Mouse (Mus musculus) embryo, embryonic 10.5 days (tissue): ENCODE measurements around the gene Ercc1.

Experiments used
- DNase-seq: peaks from one replicate; pipeline ENCODE4 v3.0.0-alpha.2; 2015; ENCODE audit warnings: low spot score

Ercc1 gene

DNA sequence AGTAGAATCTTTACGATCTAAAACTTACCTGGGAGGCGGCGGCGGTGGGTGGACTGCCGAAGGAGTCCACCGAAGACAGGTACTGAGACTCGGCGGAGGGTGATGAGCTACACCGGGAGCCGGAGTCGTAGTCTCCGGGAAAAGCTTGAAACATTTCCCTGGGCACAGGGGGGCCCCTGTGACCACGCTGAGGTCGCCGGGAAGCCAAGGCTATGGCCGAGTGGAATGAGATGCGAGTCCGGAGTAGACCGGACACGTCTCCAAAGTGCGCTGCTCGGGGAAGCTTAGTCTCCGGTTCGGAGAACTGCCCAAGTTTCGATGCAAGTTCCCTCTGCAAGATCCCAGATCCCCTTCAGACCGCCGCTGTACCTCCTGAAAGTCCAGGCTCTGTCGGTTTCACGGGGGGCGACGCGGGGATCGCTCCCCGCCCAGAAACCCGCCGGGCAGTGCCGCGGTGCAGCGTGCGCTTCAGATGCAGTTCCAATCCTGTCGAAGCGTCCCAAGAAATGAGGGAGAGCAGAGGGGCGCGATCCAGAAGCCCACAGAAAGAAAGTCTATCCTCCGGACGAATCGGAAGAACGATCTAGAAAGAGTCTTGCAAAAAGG is 35.2 kb upstream of the Ercc1 start:
- DNase-seq, result no peak

- peak; percentile 97 for DNase-seq
Observed at GRCm38 (mm10) chr7:19309884-19310641, 34.5 kb upstream of the Ercc1 start, which contains the start of gene Fosb. Gene Fosb, minus strand, starts transcription at chr7:19310051.

DNA sequence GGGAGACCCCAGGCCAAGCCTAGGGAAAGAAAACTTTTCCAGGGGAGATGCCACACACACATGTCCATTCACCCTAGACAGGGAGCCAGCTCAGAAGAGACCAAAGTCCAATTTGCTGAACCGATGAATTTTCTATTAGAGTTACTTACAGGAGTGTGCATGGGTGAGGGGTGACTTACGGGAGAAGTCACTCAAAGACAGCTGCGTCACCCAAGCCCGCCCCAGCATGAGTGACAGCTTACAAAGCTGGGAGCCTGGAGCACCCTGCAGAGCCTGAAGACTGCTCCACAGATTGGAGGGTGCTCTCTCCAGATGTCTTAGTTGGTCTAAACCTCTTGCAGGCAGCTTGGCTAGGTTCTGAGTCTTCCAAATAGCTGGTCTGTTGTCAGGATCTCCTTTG is 32.6 kb upstream of the Ercc1 start:
- DNase-seq, result no peak

DNA sequence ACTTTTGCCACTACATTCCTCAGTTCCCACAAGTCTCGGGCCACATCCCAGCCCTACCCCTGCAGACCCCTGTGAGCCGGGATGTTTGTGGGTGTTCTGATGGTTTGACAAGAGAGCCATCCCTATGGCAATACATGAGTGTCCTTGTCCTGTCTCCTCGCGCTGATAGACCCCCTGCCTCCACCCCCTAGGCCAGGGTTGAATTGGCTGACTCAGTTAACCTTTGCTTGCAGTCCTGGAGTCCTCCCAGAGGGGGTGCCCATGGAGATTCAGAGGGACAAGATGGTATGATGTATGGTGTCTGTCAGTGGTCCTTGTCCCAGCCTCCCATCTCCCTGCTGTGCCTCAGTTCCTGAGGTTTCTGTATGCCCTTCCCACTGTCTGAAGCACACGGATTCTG is 30.5 kb upstream of the Ercc1 start:
- no peak for DNase-seq

DNA sequence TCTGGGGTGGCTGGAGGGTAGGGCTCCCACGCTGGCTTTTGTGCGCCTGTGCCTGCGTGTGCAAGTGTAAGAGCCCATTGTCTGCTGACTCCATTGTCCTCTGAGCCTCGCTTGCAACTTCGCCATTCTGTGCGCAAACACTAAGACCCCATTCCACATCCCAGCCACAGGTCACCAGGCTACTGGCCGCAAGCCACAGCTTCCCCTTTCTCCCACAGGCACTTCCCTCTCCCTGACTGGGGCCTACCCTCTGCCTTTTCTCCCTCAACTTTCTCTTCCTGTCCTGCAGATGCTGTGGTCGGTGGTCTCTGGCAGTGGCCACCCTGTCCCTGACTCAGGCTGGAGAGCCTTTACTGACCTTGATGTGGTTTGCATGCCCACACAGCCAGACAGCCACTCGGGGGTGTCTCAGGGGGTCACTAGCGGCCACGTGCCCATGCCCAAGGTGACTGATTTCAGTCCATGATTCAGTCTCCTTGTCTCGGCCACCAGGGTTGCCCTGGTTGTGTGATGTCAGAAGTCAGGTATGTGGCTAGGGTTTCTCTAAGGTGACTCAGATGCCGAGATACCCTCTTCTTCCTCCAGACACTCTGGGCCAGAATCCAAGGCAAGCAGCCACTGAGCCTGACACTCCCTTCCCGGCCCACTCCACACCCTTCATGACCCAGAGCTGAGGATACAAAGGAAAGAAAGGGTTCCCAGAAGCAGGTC is 28.0 kb upstream of the Ercc1 start:
- no peak for DNase-seq

GRCm38 (mm10) chr7:19318201-19318600 is 26.4 kb upstream of the Ercc1 start:
- no peak for DNase-seq

- no peak for DNase-seq
Observed at GRCm38 (mm10) chr7:19318676-19319075, 25.9 kb upstream of the Ercc1 start.

DNA sequence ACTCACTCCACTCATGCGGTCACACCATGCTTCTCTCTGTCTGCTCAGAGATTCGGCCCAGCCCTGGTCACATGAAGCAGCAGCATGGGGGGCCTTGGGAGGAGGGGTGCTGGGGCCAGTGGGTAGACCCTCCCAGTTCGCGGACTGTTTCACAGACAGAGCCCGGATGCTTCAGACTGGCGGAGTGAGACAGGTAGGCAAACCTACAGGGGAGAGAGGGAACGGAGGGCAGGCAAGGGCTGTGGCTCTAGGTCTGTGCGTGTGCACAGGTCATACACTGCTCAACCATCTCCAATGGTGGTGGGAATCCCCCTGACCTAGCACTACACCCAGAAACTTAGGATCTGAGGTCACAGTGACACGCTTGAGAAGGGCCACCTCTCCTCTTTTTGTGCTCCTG is 25.1 kb upstream of the Ercc1 start:
- no peak for DNase-seq

DNA sequence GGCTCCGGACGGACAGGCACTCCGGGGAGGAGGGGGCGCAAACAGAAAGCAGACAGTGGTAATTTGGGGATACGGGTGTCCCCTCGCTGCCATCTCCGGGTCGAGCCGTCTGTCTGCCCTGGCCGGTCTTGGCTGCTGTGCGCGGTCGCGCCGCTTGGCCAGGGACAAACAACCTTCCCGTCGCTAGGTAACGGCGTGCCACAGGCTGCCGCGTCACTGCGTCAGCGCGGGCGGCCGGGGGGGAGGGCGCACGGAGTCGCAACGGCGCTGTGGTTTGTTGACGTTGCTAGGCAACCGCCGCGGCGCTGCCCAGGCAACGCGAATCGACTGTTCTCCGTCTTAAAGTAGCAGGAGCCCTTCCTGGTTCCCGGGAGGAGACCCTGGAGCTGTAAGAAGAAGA is 24.7 kb upstream of the Ercc1 start:
- DNase-seq, result peak; percentile 98

- no peak for DNase-seq
Observed at GRCm38 (mm10) chr7:19320637-19321036, 23.9 kb upstream of the Ercc1 start.

DNA sequence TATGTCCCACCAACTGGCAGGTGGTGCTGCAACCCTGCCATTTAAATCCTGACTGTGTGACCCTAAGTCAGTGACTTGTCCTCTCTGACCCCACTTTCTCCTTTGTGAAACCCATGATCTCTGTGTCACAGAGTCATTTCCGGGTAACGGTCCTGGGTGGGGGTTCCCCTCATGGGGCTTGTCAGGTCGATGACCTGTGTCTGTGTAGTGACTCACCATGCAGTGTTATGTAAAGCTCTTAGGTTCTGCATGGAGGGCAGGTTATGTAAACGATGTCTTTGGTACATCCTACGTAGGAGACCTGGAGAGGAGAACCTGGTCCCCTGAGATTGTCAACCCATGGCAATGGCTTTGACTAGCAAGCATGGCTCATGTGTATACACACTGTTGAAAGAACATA is 23.1 kb upstream of the Ercc1 start:
- no peak for DNase-seq

DNA sequence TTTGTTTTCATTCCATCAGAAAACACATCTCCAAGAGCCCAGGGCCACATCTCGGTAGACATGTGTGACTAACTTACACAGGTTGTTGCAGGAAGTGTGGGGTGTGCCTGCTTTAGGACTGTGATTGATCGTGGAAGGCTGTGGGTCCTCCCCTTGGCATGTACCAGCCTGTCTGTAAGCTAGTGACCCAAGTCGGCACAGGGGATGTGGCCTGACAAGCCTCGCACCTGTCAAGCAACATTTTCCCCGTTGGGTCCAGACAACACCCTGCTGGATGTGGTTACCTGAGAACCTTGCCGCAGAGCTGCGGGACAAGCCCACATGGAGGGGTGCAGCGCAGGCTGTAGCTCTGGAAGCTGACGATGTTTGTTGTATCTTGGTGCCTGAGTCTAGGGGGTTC is 22.1 kb upstream of the Ercc1 start:
- no peak for DNase-seq

GRCm38 (mm10) chr7:19324221-19324620 is 20.4 kb upstream of the Ercc1 start:
- DNase-seq, result no peak

GRCm38 (mm10) chr7:19325262-19326199 is 19.0 kb upstream of the Ercc1 start:
- no peak for DNase-seq

GRCm38 (mm10) chr7:19326359-19326758 is 18.2 kb upstream of the Ercc1 start:
- peak; percentile 93 for DNase-seq

DNA sequence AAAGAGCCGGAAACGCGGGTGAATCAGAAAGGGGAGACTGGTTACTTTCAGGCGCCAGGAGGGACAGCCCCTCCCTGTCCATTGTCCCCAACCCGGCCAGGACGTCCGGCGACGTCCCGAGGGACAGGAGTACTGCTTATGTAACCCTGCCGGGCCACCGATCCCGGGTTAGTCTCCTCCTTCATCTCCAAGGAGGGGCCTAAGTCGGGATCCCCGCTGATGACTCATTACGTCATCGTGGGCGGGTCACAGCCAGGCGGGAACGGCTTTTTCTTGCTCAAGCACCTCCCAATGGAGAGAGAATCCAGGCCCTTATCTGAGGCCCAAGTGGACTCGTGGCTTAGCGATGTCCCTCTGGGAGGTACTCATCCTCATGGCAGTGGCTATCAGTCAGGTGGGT is 17.4 kb upstream of the Ercc1 start:
- DNase-seq, result peak; percentile 92

DNA sequence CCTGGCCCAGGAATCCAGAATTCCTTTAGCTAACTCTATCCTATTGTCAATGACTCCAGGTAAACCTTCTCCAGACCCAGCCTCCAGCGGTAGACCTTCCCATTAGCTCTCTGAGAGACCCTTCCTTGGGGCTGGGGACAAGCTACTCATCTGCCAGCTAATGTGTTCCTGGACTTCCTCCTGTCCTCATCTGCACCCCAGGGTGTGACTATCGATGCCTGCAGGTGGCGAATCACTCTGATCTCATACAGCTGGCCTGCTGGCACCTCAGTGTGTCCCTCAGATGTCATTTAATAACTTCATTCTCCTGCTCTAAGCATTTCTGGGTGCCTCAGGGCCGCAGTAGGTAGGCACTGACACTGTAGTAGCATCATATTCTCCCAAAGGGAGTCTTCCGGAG is 16.8 kb upstream of the Ercc1 start:
- no peak for DNase-seq

- no peak for DNase-seq
Observed at GRCm38 (mm10) chr7:19328425-19328824, 16.2 kb upstream of the Ercc1 start.

DNA sequence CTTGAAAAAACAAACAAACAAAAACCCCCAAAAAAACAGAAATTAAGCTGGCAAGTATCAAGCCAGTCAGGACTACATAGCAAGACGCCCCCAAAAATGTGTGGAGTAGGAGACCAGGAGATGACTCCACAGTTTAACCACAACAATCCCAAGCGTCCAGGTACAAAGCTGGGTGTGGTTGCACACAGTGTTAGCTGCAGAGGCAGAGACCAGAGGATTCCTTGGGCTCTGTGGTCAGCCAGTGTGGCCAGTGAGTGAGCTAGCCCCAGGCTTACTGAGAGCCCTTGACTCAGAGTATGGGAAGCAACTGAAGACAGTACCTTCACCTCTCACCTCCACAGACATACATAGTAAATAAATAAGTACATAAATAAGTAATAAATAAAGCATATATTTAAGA is 12.7 kb upstream of the Ercc1 start:
- DNase-seq, result no peak

DNA sequence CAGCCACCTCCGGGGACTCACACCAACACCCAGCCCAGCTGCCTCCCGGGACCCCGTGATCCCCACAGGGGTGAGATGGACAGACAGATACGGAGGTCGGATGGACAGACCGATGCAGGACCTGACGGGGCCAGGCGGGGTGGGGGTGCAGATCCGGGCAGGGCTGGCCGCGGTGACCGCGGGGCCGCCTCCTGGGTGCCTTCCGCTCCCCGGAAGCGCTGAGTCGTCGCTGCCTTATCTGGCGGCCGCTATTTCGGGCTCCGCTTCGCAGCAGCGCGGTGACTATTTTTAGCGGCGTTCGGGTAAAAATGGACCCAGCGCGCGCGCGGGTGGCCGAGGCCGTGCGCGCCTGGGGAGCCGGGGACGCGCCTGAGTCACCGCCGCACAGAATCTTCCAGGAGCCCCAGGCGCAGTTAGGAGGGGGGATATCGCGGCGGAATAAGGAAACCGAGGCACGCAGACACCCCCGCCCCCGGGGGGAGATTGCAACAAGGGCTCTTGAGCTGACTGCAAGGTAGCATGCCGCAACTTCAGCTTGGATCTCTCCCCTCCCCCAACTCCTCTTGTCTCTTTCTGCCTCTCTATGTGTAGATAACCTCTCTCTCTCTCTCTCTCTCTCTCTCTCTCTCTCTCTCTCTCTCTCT is 11.7 kb upstream of the Ercc1 start:
- DNase-seq, result peak; percentile 68

- no peak for DNase-seq
Observed at GRCm38 (mm10) chr7:19335583-19335982, 9.0 kb upstream of the Ercc1 start.

GRCm38 (mm10) chr7:19337122-19337521 is 7.5 kb upstream of the Ercc1 start:
- no peak for DNase-seq
